Mouse (Mus musculus): ENCODE results near the gene Ube2o.
"Not testable (repeated sequence)": the region's sequence is repeated elsewhere in the genome, so short reads cannot be mapped to it uniquely, and the experiment has no call there.

Ube2o gene

GRCm38 (mm10) chr11:116615735-116616437 lies 34.6 kb upstream of the Ube2o start:
- in situ Hi-C loops (cut with MboI, MseI): no loop called here

- in situ Hi-C loops (cut with MboI, MseI): no loop called here
These were observed 32.0 kb upstream of the Ube2o start for GRCm38 (mm10) chr11:116613234-116613633.

GRCm38 (mm10) chr11:116612554-116612953 lies 31.3 kb upstream of the Ube2o start:
- in situ Hi-C loops (cut with MboI, MseI): no loop called here

GRCm38 (mm10) chr11:116611883-116612282 lies 30.6 kb upstream of the Ube2o start:
- in situ Hi-C loops (cut with MboI, MseI): no loop called here

GRCm38 (mm10) chr11:116611168-116611567 lies 29.9 kb upstream of the Ube2o start:
- in situ Hi-C loops (cut with MboI, MseI): not testable (repeated sequence)

- in situ Hi-C loops (cut with MboI, MseI): no loop called here
These were observed 28.9 kb upstream of the Ube2o start for GRCm38 (mm10) chr11:116609965-116610630.

GRCm38 (mm10) chr11:116607717-116608116 lies 26.5 kb upstream of the Ube2o start:
- in situ Hi-C loops (cut with MboI, MseI): no loop called here

- in situ Hi-C loops (cut with MboI, MseI): no loop called here
These were observed 22.9 kb upstream of the Ube2o start for GRCm38 (mm10) chr11:116604097-116604496.

- in situ Hi-C loops (cut with MboI, MseI): no loop called here
These were observed 22.1 kb upstream of the Ube2o start for GRCm38 (mm10) chr11:116603339-116603738.

- in situ Hi-C loops (cut with MboI, MseI): no loop called here
These were observed 20.8 kb upstream of the Ube2o start for GRCm38 (mm10) chr11:116602043-116602442.

- in situ Hi-C loops (cut with MboI, MseI): no loop called here
These were observed 19.9 kb upstream of the Ube2o start for GRCm38 (mm10) chr11:116601166-116601565.

GRCm38 (mm10) chr11:116599230-116599629 lies 18.0 kb upstream of the Ube2o start:
- in situ Hi-C loops (cut with MboI, MseI): no loop called here

GRCm38 (mm10) chr11:116598193-116598592 lies 16.9 kb upstream of the Ube2o start:
- in situ Hi-C loops (cut with MboI, MseI): no loop called here

GRCm38 (mm10) chr11:116596766-116597165 lies 15.5 kb upstream of the Ube2o start:
- in situ Hi-C loops (cut with MboI, MseI): no loop called here

GRCm38 (mm10) chr11:116593345-116593744 lies 12.1 kb upstream of the Ube2o start:
- in situ Hi-C loops (cut with MboI, MseI): loop anchor here in 1 of 2 experiments (5.0 kb wide), 1 partner anchor 34 kb away; the partner anchor contains the start of gene Rhbdf2

GRCm38 (mm10) chr11:116592428-116592827 lies 11.2 kb upstream of the Ube2o start:
- in situ Hi-C loops (cut with MboI, MseI): loop anchor here in 1 of 2 experiments (5.0 kb wide), 1 partner anchor 35 kb away; the partner anchor contains the start of gene Rhbdf2

- in situ Hi-C loops (cut with MboI, MseI): loop anchor here in 1 of 2 experiments (5.0 kb wide), 1 partner anchor 36 kb away; the partner anchor contains the start of gene Rhbdf2
These were observed 10.4 kb upstream of the Ube2o start for GRCm38 (mm10) chr11:116591621-116592020.

GRCm38 (mm10) chr11:116589574-116589973 lies 8.3 kb upstream of the Ube2o start:
- in situ Hi-C loops (cut with MboI, MseI): no loop called here

GRCm38 (mm10) chr11:116589020-116589531 lies 7.8 kb upstream of the Ube2o start:
- in situ Hi-C loops (cut with MboI, MseI): no loop called here

- in situ Hi-C loops (cut with MboI, MseI): no loop called here
These were observed 5.8 kb upstream of the Ube2o start for GRCm38 (mm10) chr11:116586801-116587631.

GRCm38 (mm10) chr11:116586310-116586709 lies 5.1 kb upstream of the Ube2o start, which contains the start of gene Aanat:
Gene Aanat (plus strand): TSS chr11:116586432.
- in situ Hi-C loops (cut with MboI, MseI): no loop called here

- in situ Hi-C loops (cut with MboI, MseI): no loop called here
These were observed 4.4 kb upstream of the Ube2o start for GRCm38 (mm10) chr11:116585682-116586081.
